Mouse (Mus musculus) layer of hippocampus, adult 8-10 months (tissue): Measurements from ENCODE around the gene Sf3a3. TPM values are rescaled to one million over a fixed set of nuclear protein-coding genes. Genes with fewer than 3 reads are reported as not detected.
A peak's percentile ranks its signal among the peaks of the same experiment; 100 is the strongest.

Source experiments
- DNase-seq, 2 experiments: peaks; one replicate each; pipeline ENCODE4 v3.0.0; 2022; ENCODE audit warnings: low spot score in 2 of 2
- total RNA-seq, 4 experiments: library from RNA; stranded (reverse); gene quantifications; 2 replicates each; pipeline ENCODE4 v1.2.4; 2022

The Sf3a3 gene
- total RNA-seq, 4 experiments from 2014 or later = 33.8 to 39.5 (median 36.0) TPM

DNA sequence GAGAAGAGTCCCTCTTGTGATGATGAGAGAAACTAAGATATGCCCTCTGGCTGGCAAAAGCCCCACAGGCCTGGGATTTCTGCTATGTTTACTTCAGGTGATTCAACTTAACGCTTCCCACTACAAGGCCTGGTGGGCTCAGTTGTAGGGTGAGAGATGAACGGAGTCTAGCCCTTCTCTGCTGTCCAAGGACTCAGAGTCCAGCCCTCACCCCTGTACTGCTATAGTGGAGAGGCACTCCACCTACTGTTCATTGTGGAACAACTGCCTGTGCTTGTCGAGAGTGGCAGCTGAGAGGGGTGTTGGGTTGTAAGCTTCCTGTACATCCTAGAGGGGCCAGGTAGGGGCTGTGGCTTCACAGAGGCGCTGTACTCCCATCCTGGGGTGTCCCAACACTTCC is 23.4 kb downstream of the Sf3a3 start:
- DNase-seq = no peak

- DNase-seq = no peak
Measured at GRCm38 (mm10) chr4:124738783-124739182, 24.2 kb downstream of the Sf3a3 start.

- DNase-seq = peak; percentile 80 to 83
Measured at GRCm38 (mm10) chr4:124741376-124742343, 27.1 kb downstream of the Sf3a3 start, which contains the start of gene Inpp5b. Gene Inpp5b (plus strand): TSS chr4:124741850.

DNA sequence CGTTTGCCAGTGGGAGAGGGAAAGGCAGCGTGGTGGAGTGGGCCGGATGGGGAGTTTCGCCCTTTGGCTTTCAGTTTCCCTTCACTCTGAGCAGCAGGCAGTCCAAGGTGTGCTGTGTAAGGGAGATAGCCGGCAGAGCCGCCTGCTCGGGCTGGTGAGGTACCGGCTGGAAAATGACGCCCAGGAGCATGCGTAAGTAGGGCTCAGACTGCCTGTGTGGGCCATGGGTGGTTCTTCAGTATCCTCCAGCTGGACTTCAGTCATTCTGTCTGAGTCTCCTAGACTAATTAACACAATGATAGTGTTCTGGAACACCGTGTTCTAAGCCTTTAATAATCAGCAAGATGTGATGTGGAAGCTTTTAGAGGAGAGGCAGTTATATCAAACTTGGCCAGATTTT is 28.3 kb downstream of the Sf3a3 start:
- DNase-seq = peak in 1 of 2 experiments; percentile 44

DNA sequence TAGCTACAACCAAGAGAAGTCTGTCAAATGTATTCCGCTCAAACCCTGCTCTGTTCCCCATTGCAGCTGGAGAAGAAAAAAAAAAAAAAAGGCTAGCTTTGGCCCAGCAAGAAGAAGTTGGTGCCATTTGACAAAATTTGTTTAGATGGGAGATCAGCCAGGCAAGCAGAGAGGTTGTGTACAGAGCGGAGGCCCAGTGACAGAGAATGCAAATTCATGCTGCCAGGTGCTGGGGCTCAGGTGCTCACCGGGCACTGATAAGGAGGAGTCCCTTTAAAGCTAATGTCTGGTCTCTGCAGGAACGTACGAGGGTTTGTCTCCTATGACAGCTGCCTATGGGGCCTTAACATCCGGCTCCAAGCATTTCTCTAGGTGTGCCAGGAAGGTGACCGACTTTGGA is 32.0 kb downstream of the Sf3a3 start:
- DNase-seq = no peak

DNA sequence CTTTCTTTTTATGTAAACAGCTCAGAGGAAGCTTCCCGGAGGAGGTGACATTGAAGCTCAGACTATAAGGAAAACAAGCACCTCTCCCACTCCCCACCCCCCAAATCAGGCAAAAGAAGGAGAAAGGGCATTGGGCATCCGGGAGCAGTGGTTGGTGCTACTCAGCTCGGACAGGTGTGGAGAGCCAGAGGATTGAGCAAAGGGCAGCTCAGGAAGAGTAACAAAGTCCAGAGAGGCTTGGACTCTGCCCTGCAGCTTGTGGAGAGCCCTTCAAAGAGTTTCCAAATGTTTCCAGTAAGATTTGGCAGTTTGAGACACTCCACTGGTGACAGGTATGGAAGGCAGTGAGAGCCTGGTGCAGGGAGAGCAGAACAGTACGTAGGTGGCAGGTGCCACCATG is 33.3 kb downstream of the Sf3a3 start:
- DNase-seq = no peak

GRCm38 (mm10) chr4:124751300-124752250 is 37.0 kb downstream of the Sf3a3 start:
- peak; percentile 98 for DNase-seq

- no peak for DNase-seq
Measured at GRCm38 (mm10) chr4:124752281-124753199, 38.0 kb downstream of the Sf3a3 start.

DNA sequence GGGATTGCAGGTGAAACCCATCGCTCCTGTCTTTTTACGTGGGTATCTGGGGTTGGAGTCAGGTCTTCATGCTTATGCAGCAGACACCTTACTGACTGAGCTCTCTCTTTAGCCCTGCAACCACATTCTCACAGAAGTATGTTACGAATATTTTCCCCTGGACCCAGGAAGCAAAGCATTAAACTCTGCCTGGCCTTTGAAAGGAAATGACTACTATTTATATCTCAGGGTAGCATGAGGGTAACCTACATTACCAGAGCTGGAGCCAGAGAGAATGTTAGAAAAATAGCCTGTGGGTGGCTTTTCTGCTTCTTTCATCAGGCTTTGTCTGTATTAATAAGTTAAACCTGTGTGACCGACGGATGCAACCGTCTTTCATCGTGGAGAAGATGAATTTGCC is 41.0 kb downstream of the Sf3a3 start:
- no peak for DNase-seq

DNA sequence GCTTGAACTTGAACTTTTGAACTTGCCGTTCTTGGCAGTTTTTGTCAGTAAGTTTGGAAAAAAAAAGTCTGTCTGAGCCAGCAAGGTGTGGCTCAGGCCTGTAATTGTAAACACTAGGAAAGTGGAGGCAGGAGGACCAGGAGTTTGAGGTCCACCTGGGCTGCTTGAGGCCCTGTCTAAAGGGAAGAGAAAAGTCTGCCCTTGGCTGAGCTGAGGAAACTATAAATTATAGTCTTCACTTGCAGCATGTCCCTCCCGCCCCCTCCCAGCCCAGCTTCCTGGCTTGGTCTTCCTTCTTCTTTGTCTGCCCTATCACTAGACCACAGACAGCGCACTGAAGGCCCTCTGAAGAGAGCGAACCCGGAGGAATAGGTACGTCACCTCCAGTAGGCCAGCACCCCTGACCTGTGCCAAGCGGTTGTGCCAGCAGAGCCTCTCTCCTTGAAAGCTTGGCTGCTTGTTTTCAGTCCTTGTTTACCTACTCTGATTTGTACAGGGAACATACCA is 44.8 kb downstream of the Sf3a3 start:
- DNase-seq = no peak

- no peak for DNase-seq
Measured at GRCm38 (mm10) chr4:124761201-124761600, 46.6 kb downstream of the Sf3a3 start.

GRCm38 (mm10) chr4:124762858-124763452 is 48.4 kb downstream of the Sf3a3 start:
- DNase-seq = no peak

- peak in 1 of 2 experiments; percentile 38 for DNase-seq
Measured at GRCm38 (mm10) chr4:124765802-124766565, 51.4 kb downstream of the Sf3a3 start.

DNA sequence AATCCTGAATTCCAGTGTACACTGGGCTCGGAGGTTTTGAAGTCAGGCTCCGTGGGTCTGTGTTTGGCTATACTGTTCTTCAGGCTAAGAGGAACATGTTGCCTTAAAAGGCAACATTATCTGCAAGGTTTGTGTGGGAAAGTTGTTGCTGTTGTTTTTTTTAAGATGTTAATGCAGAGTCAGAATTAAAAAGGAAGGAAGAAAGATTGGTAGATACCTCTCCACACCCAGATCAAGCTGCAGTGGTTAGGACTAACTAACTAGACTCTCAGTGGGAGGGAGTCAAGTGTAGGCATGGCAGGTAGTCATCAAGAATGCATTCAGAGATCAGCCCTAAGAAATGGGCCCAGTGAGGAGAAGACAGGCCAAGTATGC is 52.0 kb downstream of the Sf3a3 start:
- no peak for DNase-seq

GRCm38 (mm10) chr4:124768963-124769591 is 54.5 kb downstream of the Sf3a3 start:
- peak in 1 of 2 experiments; percentile 27 for DNase-seq

DNA sequence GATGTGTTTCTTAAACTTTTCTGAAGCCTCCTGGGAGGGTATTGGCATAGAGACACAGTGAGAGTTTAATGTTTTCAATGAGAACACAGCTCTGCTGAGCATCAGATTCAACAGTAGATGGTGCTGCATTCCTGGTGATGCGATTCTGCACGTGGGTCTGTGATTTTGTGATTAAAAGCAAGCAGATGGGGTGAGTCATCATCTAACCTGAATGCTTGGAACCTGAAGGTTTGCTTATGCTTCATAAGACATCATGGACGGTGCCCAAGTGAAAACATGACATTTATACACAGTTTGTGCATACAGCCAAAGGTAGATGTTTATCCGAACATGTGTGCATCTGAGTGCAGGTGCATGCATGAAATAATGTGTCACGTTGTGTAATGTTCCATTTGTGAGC is 56.0 kb downstream of the Sf3a3 start:
- DNase-seq = peak; percentile 33 to 34

DNA sequence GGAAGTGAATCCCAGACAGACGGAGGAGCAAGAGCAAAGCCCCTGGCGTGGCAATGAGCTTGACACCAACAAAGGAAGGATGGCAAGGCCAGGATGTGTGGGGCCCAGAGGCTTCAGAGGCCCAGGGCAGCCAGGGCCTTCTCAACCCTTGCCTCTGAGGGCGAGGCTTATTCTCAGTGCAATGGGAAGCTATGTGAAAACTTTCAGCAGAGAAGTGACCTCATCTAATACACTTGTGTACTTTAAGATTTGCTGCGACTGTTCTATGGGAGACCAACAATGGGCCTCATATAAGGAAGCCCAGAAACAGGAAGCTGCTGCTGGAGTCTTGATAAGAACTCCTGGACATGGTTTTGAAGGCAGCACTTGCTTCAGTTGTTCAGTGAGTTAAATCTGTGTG is 57.5 kb downstream of the Sf3a3 start:
- no peak for DNase-seq

- no peak for DNase-seq
Measured at GRCm38 (mm10) chr4:124773449-124773848, 58.9 kb downstream of the Sf3a3 start.

DNA sequence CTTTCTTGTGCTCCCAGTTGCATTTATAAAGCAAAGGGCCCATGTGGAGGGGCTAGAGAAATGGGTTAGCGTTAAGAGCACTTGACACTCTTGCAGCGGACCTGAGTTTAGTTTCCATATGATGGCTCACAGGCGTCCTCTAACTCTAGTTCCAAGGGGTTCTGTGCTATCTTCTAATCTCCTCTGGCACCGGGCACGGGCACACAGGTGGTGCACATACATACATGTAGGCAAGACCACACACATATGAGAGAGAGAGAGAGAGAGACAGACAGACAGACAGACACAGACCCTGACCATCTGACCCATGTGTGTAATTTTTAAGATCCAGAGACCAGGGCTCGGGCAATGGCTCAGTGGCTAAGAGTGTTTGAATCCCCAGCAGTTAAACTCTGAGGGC is 59.4 kb downstream of the Sf3a3 start:
- DNase-seq = no peak
